Mouse (Mus musculus) embryo, embryonic 11.5 days (tissue): Measurements from ENCODE around the gene Dscaml1.

ENCODE experiments used
- DNase-seq: peaks from one replicate; pipeline ENCODE4 v3.0.0-alpha.2; 2012; ENCODE audit warnings: low read depth, low spot score

Dscaml1 gene

DNA sequence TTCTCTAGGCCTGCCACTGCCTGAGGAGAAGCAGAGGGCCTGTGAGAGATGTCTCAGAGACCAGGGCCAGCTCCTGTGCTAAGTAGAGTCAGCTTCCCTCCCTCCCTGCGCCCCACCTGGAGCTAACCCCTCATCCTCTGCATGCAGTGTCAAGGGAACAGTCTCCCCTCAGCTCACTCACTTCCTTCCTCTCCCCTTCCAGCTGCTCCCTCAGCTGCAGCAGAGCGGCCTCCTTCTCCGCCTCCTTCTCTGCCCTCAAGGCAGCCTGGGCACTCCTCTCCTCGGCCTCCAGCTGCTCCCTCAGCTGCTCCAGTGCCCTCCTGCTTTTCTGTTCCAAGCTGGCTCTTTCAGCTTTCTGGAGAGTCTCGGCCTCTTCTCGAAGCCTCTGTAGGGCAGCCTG, 352.8 kb downstream of the Dscaml1 start:
- DNase-seq = no peak

DNA sequence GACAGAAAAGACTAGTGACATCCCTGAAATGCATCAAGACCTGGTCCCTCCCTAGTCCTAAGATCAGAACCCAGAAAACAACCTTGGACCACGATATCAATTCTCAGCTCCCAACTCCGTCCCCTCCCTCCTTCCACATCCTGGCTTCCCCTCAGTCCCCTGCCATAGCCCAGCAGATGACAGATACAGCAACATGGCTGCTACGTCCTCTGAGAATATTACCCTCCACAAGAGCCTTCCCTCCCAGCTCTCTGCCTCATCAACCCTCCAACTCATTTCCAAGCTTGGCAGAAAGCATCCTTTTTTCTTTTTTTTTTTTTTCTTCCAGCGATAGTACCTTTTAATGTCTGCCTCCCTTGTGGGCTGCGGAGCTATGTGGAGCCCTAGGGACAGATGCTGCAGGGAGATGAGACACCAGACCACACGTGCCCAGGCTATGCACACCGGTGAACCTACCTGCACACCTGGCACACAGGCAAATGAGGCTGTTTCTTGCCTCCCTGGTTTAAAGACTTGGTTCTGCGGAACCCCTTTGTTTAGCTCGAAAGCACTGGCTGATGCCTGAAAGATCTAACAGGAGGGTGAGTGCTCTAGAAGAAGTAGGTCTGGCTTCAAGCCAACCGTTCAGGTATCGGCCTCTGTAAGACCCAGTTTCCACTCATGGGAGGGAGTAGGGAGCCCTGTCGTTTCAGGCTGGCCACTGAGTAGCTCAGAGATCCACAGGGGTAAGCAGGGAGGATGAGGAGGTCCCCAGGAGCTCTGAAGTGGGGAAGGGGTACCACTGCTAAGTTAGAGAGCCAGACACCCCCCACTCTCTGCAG, 357.0 kb downstream of the Dscaml1 start:
- DNase-seq = no peak

DNA sequence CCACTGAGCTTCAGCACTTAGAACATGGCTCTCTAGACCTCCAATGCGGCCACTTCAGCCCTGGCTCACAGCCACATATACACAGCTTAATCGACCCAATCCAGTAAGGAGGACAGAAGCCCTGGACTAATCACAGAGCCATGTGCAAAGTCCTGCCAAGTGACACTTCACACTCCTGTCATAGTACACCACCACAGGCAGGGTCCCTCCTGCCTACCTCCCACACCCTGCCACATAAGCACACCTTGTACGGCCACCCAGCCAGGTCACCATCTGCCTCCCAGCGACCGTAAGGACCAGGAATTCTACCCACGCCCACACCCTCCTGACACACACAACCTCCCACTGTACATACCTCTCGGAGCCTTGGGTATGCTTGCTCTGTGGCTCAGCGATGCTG, 360.6 kb downstream of the Dscaml1 start:
- DNase-seq = no peak

DNA sequence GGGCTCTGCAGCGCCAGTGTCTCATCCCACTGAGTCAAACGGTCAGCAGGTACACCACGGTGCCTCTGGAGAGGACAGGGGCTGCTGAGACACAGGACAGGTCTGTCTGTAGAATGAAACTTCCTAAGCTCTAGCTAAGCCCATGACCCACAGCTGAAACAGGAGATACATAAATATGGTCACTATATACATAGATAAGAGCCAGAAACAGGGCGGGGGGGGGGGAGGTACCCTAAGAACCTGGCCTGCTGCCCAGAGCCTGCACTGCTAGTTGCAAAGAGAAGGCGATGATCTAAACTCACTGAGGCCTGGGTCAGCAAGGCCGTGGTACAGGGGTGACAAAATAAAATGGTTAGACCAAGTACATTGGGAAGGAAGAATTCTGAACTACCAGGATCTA, 361.1 kb downstream of the Dscaml1 start:
- no peak for DNase-seq

DNA sequence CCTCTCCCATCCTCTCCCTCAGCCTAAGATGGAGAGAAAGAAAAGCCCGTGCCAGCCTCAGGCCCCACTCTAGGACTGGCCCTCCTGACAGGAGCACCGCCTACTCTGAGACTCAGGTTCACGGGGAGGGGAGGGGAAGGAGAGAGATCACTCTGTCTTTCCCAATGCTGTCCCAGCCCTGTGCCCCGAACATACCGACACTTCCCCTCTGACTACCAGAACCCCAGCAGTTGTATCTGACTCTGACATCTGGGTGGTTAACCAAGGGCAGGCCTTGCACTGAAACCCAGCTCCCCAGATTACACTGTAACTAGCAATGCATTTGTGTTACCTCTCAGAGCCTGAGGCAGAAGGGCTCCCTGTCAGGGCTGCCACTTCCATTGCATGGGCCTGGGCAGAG, 362.0 kb downstream of the Dscaml1 start:
- no peak for DNase-seq

DNA sequence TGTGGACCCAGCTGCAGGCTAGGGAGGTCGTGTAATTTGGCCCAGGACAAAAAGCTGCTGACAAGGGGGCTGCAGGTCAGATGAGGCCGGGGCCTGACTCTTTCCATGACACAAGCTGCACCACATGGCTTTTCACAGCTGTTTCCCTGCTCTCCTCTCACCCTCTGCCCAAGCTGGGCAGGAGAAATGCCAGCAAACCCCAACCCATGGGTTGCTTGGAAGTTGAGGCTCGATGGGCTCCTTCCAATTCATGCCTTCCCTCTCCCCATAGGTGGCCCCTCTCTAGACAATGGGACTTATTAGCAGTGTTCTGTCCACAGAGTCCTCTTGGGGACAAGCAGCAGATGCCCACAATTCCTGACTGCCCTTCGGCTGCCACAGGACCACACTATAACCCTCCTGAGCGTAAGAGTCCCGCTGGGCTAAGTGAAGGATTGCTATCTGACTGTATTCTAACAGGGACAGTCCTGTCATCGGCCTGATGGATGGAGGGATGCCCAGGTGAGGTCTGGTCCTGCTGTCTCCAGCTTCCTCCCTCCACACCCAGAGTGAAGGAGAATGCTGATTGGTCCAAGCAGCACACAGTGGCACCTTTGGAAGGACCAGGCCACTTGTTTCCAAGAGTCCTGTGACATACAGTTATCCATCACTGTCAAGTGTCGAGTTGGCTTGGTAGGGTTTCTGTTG, 365.2 kb downstream of the Dscaml1 start:
- no peak for DNase-seq

DNA sequence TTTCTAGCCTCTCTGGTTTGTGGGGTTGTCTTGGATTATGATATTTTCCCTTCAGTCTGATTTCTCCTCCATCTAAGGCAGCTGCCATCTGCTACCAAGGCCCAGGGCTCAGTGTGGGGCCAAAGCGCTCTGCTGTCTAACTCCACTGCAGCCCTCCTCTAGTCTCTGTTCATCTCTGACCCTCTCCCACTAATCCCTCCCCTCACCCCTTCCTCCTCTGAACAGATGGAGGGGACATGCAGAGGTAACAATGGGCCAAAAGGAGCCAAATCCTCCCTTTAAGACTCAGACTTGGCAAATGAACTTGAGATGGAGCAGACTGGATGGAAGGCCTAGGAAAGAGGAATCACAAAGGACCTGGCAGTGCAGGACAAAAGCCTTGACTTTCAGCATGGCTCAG, 365.8 kb downstream of the Dscaml1 start:
- DNase-seq = no peak

DNA sequence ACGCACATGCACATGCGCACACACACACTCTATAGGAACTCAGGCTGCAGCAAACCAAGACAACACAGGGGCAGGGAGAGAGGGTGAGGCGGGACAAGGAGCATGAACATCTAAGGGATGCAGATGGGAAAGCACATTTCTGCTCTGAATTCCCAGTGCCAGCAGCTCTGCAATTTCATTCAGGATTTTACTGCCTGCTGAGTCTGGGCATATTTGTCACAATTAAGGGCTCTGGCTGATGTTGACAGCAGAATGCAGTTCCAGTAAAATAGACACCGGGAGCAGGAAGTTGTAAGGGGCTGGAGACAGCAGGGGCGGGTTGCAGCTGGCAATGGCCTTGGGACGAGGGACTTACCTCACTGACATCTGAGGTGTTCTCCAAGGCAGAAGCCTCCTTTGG, 367.3 kb downstream of the Dscaml1 start:
- no peak for DNase-seq

DNA sequence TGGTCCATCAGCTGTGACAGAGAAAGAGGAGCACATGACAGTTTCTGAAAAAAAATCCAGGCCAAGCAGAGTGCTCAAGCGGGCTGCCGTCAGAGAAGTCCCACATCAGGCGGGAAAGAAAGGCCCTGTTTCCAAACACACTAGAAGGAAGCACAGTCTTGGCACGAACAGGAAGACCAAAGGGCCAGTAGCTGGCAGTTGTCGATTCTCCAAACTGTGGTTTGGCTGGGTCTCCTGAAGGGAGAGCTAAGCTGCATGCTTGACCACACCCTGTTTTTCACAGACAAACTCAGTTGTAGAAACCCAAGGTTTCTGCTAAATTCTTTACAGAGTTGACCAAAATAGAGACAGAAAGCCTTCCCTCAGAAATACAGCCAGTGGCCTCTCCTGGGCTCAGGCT, 369.3 kb downstream of the Dscaml1 start:
- no peak for DNase-seq

DNA sequence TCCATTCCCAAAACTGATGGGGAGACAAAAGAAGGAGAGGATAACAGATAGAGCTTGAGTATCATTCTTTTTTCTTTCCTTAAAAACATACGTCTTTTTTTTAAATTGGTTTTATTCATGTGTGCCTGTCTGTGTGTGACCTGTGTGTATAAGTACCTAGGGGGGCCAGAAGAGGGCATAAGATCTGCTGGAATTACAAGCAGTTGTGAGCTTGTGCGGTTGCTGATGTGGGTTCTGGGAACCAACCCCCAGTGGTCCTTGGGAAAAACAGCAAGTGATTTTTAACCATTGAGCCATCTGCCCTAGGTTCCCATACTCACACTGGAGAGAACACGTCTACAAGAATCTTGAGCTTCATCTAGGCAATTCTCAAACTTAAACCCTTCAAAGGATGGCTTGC, 370.8 kb downstream of the Dscaml1 start:
- no peak for DNase-seq

DNA sequence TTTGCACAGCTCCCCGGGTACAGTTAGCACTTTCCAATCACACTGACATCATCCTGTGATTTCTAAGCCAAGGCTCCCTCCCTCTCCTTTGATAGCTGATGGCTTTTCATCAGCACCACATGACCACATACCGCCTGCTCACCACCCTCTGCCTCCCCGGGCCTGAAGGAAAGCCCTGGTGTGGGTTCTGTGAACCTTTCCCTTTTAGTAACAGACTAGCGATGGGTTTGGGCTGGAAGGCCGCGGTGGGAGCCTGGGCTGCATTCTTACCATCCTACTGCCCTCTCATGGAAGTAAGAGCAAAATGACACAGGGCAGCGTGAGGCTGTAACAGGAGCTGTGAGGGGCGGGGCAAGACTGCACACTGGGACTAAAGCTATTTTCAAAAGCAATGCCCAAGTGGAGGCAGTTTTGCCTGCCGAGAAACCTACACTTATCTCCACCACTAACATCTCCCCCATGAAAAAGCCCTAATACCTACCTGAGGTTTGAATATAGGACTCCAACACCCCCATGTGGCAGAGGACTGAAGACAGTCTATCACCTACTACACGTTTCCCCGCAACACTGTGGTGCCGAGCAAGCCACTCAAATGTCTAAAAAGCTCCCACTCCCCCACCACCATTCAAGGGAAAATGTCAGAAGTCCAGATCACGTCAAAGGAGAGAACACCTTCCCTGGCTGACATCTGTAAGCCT, 372.2 kb downstream of the Dscaml1 start:
- DNase-seq = peak; percentile 62

DNA sequence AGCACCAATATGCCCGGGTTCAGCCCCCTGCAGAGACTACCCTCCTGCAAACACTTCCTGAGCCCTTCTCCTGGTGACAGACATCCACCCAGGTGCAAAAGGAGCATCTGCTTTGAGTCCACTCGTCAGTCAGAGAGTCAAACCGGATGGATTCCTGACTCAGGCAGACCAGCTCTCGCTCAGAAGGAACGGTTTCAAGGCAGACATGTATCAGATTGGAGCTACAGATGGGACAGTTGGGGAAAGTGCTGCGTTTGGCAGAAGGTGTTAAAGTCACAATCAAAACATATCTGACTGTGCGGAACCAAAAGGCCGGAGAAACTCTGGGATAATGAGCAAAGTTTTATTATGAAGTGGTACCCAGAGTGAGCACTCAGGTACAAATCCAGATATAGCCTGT, 373.0 kb downstream of the Dscaml1 start:
- no peak for DNase-seq
